Mouse (Mus musculus): ENCODE measurements around the gene Usp30. TPM values are rescaled to one million over a fixed set of nuclear protein-coding genes. Genes with fewer than 3 reads are reported as not detected.
A peak's percentile ranks its signal among the peaks of the same experiment; 100 is the strongest.

The Usp30 gene
- polyA plus RNA-seq, 1 experiment, result 44.1 TPM

- Histone ChIP-seq H3K4me1 (ENCODE audit: control insufficient read depth, insufficient read depth, low read length) (no peaks in the 10 kb centered on the region), H3K4me3 (replicated peaks; ENCODE audit: insufficient read depth, low read depth, low read length) (peak within 1 kb of the TSS; percentile 70), H3K27me3 (ENCODE audit: control insufficient read depth, insufficient read depth, low read length) (no peaks in the 10 kb centered on the region), H3K27ac (ENCODE audit: insufficient read depth, low read length) (no peak within 1 kb of the TSS)
- WGBS, result 4% methylated on average over 29 of the region's 29 CpGs
- DNase-seq, result no peak
- no peak for TF ChIP-seq POLR2A (IDR thresholded peaks at IDR 0.05; ENCODE audit: borderline replicate concordance, insufficient read depth, low read length)
Observed at GRCm38 (mm10) chr5:114130211-114130605, 64.9 kb downstream of the Usp30 start, which contains the start of gene Ung. Ung (plus strand) TSS chr5:114130386.

GRCm38 (mm10) chr5:114130698-114131520 is 65.6 kb downstream of the Usp30 start:
- Histone ChIP-seq H3K4me3 (replicated peaks; ENCODE audit: insufficient read depth, low read depth, low read length) (peak overlapping the region; percentile 70), H3K27me3 (ENCODE audit: control insufficient read depth, insufficient read depth, low read length) (no peaks in the 10 kb centered on the region), H3K27ac (ENCODE audit: insufficient read depth, low read length) (no peak overlapping the region), H3K4me1 (ENCODE audit: control insufficient read depth, insufficient read depth, low read length) (no peaks in the 10 kb centered on the region)
- under 1% methylated on average over 79 of the region's 87 CpGs for WGBS
- TF ChIP-seq CTCF (IDR thresholded peaks at IDR 0.05; ENCODE audit: borderline replicate concordance, insufficient read depth, low read depth, low read length), result no peak
- DNase-seq, result peak; percentile 92 to 96

GRCm38 (mm10) chr5:114131521-114131840 is 66.2 kb downstream of the Usp30 start:
- peak overlapping the region; percentile 70 for H3K4me3 ChIP-seq (replicated peaks; ENCODE audit: insufficient read depth, low read depth, low read length)
- WGBS, result under 1% methylated on average over 15 of the region's 15 CpGs
- H3K4me1 ChIP-seq (ENCODE audit: control insufficient read depth, insufficient read depth, low read length), result no peaks in the 10 kb centered on the region
- no peaks in the 10 kb centered on the region for H3K27me3 ChIP-seq (ENCODE audit: control insufficient read depth, insufficient read depth, low read length)
- TF ChIP-seq POLR2A (IDR thresholded peaks at IDR 0.05; ENCODE audit: borderline replicate concordance, insufficient read depth, low read length) (0 out of 2 replicates have a peak, but pooled peaks have one; percentile 29), CTCF (IDR thresholded peaks at IDR 0.05; ENCODE audit: borderline replicate concordance, insufficient read depth, low read depth, low read length) (no peak)
- H3K27ac ChIP-seq (ENCODE audit: insufficient read depth, low read length), result no peak overlapping the region
- peak in 1 of 2 experiments; percentile 52 for DNase-seq

- H3K4me3 ChIP-seq (replicated peaks; ENCODE audit: insufficient read depth, low read depth, low read length), result no peak overlapping the region
- H3K4me1 ChIP-seq (ENCODE audit: control insufficient read depth, insufficient read depth, low read length), result no peaks in the 10 kb centered on the region
- H3K27ac ChIP-seq (ENCODE audit: insufficient read depth, low read length), result no peak overlapping the region
- H3K27me3 ChIP-seq (ENCODE audit: control insufficient read depth, insufficient read depth, low read length), result no peaks in the 10 kb centered on the region
- WGBS, result 94% methylated on average over 6 of the region's 6 CpGs
- DNase-seq, result no peak
- TF ChIP-seq POLR2A (IDR thresholded peaks at IDR 0.05; ENCODE audit: borderline replicate concordance, insufficient read depth, low read length) (no peak), CTCF (IDR thresholded peaks at IDR 0.05; ENCODE audit: borderline replicate concordance, insufficient read depth, low read depth, low read length) (no peak)
Observed at GRCm38 (mm10) chr5:114132841-114133240, 67.6 kb downstream of the Usp30 start.

- Histone ChIP-seq H3K27me3 (ENCODE audit: control insufficient read depth, insufficient read depth, low read length) (no peaks in the 10 kb centered on the region), H3K4me1 (ENCODE audit: control insufficient read depth, insufficient read depth, low read length) (no peaks in the 10 kb centered on the region), H3K27ac (ENCODE audit: insufficient read depth, low read length) (no peak overlapping the region), H3K4me3 (replicated peaks; ENCODE audit: insufficient read depth, low read depth, low read length) (no peak overlapping the region)
- WGBS, result 53% methylated on average over 6 of the region's 6 CpGs
- TF ChIP-seq CTCF (IDR thresholded peaks at IDR 0.05; ENCODE audit: borderline replicate concordance, insufficient read depth, low read depth, low read length) (peak; percentile 38; the same call in 1 of the 2 replicates), POLR2A (IDR thresholded peaks at IDR 0.05; ENCODE audit: borderline replicate concordance, insufficient read depth, low read length) (no peak)
- DNase-seq, result peak; percentile 31 to 37
Observed at GRCm38 (mm10) chr5:114134091-114134534, 68.9 kb downstream of the Usp30 start.

DNA sequence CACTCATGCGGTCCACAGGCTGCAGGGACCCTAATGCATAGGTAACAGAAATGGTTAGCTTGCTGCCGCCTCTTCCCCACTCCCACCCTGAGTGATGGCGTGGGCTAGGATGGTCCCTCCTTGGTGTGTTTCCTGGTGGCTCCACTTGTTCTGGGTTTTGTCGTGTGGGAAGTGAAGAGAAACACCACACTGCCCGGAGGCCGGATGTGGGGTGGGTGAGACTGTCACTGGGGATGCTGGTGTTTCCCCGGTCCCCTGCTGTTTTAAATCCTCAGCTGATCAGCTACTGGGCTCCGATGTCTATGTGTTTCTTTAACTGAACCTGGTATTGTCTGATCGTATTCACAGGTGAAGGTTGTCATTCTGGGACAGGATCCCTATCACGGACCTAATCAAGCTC is 70.3 kb downstream of the Usp30 start:
- WGBS, result 90% methylated on average over 10 of the region's 10 CpGs
- no peak overlapping the region for H3K27ac ChIP-seq (ENCODE audit: insufficient read depth, low read length)
- 0 out of 2 replicates have a peak, but pooled peaks cover 3% of the 10 kb centered on the region for H3K4me1 ChIP-seq (ENCODE audit: control insufficient read depth, insufficient read depth, low read length)
- no peaks in the 10 kb centered on the region for H3K27me3 ChIP-seq (ENCODE audit: control insufficient read depth, insufficient read depth, low read length)
- TF ChIP-seq POLR2A (IDR thresholded peaks at IDR 0.05; ENCODE audit: borderline replicate concordance, insufficient read depth, low read length) (no peak), CTCF (IDR thresholded peaks at IDR 0.05; ENCODE audit: borderline replicate concordance, insufficient read depth, low read depth, low read length) (no peak)
- H3K4me3 ChIP-seq (replicated peaks; ENCODE audit: insufficient read depth, low read depth, low read length), result no peak overlapping the region
- DNase-seq, result no peak

DNA sequence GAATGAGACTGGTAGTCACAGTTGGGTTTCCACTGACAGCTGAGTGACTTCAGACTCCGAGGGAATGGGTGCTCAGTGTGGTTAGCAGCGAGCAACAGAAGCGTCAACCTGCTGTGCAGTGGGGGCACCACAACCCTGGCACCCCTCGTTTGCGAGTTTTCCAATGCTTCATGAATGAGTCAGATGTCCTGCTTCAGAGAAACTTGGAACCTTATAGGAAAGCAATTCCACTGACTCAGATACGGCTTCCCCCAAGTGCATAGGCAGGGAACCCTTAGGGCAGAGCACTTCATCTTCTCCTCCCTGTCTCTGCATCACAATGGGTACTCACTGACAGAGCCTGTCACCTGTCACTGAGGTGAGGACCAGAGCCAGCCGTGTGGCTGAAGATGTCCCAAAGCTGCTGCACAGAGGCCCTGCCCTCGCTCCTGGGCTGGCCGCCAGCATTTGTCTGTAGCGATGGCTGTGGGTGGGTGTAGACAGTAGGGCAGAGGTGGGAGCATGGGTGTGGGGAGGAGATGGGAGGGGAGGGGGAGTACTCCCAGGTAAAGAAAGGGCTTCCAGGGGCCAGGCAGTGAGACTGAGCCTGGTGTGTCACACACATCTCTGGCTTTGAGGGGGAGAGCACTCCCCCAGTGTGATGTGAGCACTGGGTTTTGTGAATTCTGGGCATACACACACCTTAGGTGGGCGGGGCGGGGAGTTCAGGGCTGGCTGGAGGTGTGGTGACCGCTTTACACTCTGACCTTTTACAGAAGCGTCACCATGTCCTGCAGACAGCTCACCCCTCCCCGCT is 72.4 kb downstream of the Usp30 start:
- TF ChIP-seq POLR2A (IDR thresholded peaks at IDR 0.05; ENCODE audit: borderline replicate concordance, insufficient read depth, low read length) (no peak), CTCF (IDR thresholded peaks at IDR 0.05; ENCODE audit: borderline replicate concordance, insufficient read depth, low read depth, low read length) (no peak)
- Histone ChIP-seq H3K27me3 (ENCODE audit: control insufficient read depth, insufficient read depth, low read length) (no peaks in the 10 kb centered on the region), H3K4me1 (ENCODE audit: control insufficient read depth, insufficient read depth, low read length) (0 out of 2 replicates have a peak, but pooled peaks cover 3% of the 10 kb centered on the region), H3K27ac (ENCODE audit: insufficient read depth, low read length) (no peak overlapping the region), H3K4me3 (replicated peaks; ENCODE audit: insufficient read depth, low read depth, low read length) (no peak overlapping the region)
- 68% methylated on average over 15 of the region's 15 CpGs for WGBS
- DNase-seq, result no peak
